Mouse (Mus musculus) spleen, adult 2 months (tissue): ENCODE results near the gene Zfp831. TPM values are rescaled to one million over a fixed set of nuclear protein-coding genes. Genes with fewer than 3 reads are reported as not detected.

Experiments
- DNase-seq, 2 experiments: peaks; one replicate each; pipeline versions ENCODE4 v3.0.0 to v3.0.0-alpha.2; 2012 to 2021; ENCODE audit warnings: low spot score in 2 of 2, low read depth in 1 of 2
- H3K27ac ChIP-seq: fragments of 200-500 bp; 2 replicates; pipeline ENCODE4 v1.5.1; 2012; ENCODE audit warnings: low read length, inconsistent platforms; ENCODE audit not compliant: insufficient read depth
- H3K27me3 ChIP-seq: fragments of 200-500 bp; 2 replicates; pipeline ENCODE4 v1.6.1; 2012; ENCODE audit warnings: mild to moderate bottlenecking, moderate library complexity, low read length, inconsistent platforms; ENCODE audit not compliant: control insufficient read depth, insufficient read depth
- H3K36me3 ChIP-seq: fragments of 200-500 bp; 2 replicates; pipeline ENCODE4 v1.6.1; 2012; ENCODE audit warnings: mild to moderate bottlenecking, low read length, inconsistent platforms; ENCODE audit not compliant: control insufficient read depth, insufficient read depth
- H3K4me1 ChIP-seq: fragments of 200-500 bp; 2 replicates; pipeline ENCODE4 v1.6.1; 2011; ENCODE audit warnings: inconsistent platforms; ENCODE audit not compliant: control insufficient read depth, insufficient read depth, insufficient read length
- H3K4me3 ChIP-seq: fragments of 200-500 bp; 2 replicates; pipeline ENCODE4 v1.5.1; 2011; ENCODE audit warnings: mild to moderate bottlenecking, inconsistent platforms; ENCODE audit not compliant: insufficient read depth, insufficient read length; ENCODE audit errors: extremely low read depth
- CTCF ChIP-seq: fragments of 200-500 bp; IDR thresholded peaks from 2 replicates; pipeline ENCODE4 v1.5.1; 2011; ENCODE audit warnings: mild to moderate bottlenecking, inconsistent platforms; ENCODE audit not compliant: insufficient read depth, insufficient read length, insufficient replicate concordance; ENCODE audit errors: extremely low read depth
- POLR2A ChIP-seq: fragments of 200-500 bp; IDR thresholded peaks from 2 replicates; pipeline ENCODE4 v1.6.1; 2011; ENCODE audit warnings: low read depth, low read length, inconsistent platforms
- WGBS: fragments of 180-500 bp; shearing (Covaris S2); methylation state at CpG from one replicate; pipeline ENCODE4 v1.1.7; 2018; 5-methylcytosine and 5-hydroxymethylcytosine counted together
- polyA plus RNA-seq: library from polyadenylated mRNA; depleted of rRNA; stranded (reverse); fragments of >200 nt; gene quantifications from 2 replicates; pipeline ENCODE4 v1.2.3, GENCODE M21; 2012

Zfp831 gene
- polyA plus RNA-seq, 1 experiment = 6.7 TPM

DNA sequence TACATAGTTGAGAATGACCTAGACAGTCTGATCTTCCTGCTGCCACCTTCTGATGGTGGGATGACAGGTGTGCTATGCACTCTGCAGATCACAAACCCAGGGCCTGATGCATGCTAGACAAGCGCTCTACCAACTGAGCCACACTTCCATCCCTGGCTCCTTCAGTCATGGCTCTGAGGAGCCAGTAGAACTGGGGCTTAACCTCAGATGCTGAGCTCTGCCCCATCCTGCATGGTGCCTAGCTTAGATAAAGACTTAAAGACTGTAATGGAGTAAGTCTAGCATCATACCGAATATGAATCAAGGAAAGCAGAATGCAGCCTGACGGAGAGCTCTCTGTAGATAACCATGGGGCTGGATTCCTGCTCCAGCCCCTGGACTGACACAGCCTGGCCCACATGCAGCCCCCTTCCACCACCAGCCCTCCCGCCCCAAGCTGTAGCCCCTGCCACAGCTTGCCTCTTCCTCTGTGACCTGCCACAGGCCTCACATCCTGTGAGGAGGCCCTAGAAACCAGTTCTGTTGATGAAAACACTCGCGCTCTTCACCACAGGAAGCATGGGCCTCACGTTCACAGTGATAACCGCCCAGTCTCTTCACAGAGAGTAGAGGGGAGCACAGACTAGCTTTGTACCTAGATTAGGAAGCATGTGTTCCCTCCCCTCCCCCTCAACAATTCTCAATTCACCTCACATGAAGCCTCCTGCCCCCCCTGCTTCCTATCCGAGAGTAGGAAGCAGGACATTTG lies 41.2 kb upstream of the Zfp831 start:
- Histone ChIP-seq H3K27ac (peak overlapping the region; percentile 91), H3K36me3 (no peaks in the 10 kb centered on the region), H3K27me3 (no peaks in the 10 kb centered on the region), H3K4me3 (no peak overlapping the region), H3K4me1 (peaks cover 39% of the 10 kb centered on the region; the same call in 1 of the 2 replicates)
- peak; percentile 37; the same call in 1 of the 2 replicates for TF ChIP-seq POLR2A
- TF ChIP-seq CTCF = no peak
- 22% methylated on average over 9 of the region's 9 CpGs for WGBS
- peak; percentile 68 to 89 for DNase-seq

DNA sequence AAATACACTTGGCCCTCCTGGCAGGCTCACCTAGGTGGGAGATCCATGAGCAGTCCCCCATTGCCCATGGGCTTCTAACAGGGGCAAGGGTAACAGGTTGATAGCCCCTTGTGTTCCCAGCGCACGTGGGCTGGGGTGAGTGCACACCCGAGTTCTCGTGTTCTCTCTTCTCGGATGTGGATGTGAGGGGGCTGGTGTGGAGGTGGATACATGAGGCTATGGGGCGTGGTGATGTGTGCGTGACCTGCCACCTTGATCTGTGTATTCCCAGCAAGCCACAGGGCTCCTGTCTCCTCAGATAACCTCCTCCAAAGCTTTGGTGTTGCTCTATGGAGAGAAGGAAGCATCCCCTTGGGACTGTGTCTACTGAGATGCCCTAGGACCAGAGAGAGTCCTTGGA lies 40.0 kb upstream of the Zfp831 start:
- 88% methylated on average over 7 of the region's 7 CpGs for WGBS
- Histone ChIP-seq H3K4me1 (peaks cover 39% of the 10 kb centered on the region; the same call in 1 of the 2 replicates), H3K4me3 (no peak overlapping the region), H3K27ac (peak overlapping the region; percentile 65), H3K27me3 (no peaks in the 10 kb centered on the region), H3K36me3 (peaks cover 3% of the 10 kb centered on the region; the same call in 1 of the 2 replicates)
- DNase-seq = no peak
- TF ChIP-seq CTCF (no peak), POLR2A (no peak)

DNA sequence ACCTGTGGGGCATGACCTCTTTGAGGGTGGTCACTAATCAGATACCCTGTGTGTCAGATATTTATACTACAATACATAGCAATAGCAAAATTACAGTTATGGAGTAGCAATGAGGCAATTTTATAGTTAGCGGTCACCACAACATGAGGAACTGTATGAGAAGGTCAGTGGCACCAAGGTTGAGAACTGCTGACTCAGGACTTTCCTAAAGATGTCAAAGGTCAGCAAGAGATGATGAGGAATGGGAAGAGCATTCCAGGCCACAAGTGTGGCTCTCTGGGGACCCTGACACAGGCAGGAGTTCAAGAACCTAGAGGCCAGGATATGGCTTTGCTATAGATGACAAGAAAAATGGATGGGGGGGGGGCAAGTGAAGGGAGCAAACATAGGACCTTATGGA lies 38.3 kb upstream of the Zfp831 start:
- 98% methylated on average over 1 of the region's 1 CpGs for WGBS
- Histone ChIP-seq H3K4me3 (no peak overlapping the region), H3K27ac (no peak overlapping the region)

DNA sequence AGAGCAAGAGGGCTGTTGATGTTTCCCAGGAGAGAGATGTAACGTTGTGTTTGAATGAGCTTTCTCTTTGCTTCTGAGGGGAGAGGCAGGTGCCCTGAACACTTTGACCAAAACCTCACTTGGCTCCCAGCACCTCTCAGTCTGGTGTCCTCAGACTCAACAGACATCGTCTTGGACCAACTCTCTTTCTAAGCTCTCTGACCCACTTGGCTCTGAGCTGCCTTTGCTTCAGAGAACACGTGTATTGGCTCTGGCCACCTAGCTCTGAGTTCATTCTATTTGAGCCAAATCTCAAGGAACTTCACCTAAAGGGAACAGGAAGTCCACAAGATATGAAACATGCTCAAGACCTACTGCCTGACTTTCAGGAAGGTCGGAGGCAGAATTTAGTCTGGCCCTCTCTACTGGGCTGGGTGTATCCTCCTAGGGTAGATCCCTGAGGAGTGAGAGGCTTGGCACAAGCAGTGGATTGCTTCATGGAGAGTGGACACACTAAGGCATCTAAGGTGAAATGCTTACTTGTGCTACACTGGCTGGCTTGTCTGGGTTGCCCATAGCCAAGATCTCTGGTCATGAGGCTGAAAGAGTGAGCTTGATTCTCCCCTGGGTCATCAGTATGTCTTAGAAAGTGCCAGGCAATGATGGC lies 37.8 kb upstream of the Zfp831 start:
- 82% methylated on average over 4 of the region's 4 CpGs for WGBS
- Histone ChIP-seq H3K4me3 (no peak overlapping the region), H3K36me3 (peaks cover 9% of the 10 kb centered on the region), H3K4me1 (peaks cover 32% of the 10 kb centered on the region; the same call in 1 of the 2 replicates), H3K27me3 (no peaks in the 10 kb centered on the region), H3K27ac (no peak overlapping the region)
- DNase-seq = no peak
- no peak for TF ChIP-seq POLR2A
- TF ChIP-seq CTCF = no peak

More for the DNA sequence above, 38.3 kb upstream of the Zfp831 start:
- no peak for TF ChIP-seq POLR2A
- no peak for TF ChIP-seq CTCF
- Histone ChIP-seq H3K36me3 (peaks cover 7% of the 10 kb centered on the region), H3K27me3 (no peaks in the 10 kb centered on the region), H3K4me1 (peaks cover 32% of the 10 kb centered on the region; the same call in 1 of the 2 replicates)
- no peak for DNase-seq

DNA sequence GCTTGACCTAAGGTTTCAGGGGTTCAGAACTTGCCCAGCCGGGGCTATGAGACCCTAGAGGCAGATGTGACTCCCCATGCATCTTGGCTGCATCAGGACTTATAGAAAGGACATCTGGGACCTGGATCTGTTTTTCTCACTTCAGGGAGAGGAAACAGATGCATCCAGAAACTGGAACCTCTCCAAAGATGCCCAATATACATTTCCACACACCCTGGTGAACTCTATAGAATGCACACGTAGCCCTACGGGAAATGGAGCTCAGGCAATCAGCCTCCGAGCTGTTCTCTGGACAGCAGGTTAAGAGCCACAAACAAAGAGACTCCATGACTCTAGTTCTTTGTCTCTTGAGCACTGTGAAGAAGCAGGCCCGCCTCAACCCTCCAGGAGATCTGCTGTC lies 37.0 kb upstream of the Zfp831 start:
- Histone ChIP-seq H3K36me3 (peaks cover 10% of the 10 kb centered on the region), H3K4me1 (peaks cover 29% of the 10 kb centered on the region; the same call in 1 of the 2 replicates), H3K4me3 (no peak overlapping the region), H3K27ac (no peak overlapping the region), H3K27me3 (no peaks in the 10 kb centered on the region)
- DNase-seq = no peak
- 82% methylated on average over 5 of the region's 5 CpGs for WGBS
- no peak for TF ChIP-seq POLR2A
- no peak for TF ChIP-seq CTCF

DNA sequence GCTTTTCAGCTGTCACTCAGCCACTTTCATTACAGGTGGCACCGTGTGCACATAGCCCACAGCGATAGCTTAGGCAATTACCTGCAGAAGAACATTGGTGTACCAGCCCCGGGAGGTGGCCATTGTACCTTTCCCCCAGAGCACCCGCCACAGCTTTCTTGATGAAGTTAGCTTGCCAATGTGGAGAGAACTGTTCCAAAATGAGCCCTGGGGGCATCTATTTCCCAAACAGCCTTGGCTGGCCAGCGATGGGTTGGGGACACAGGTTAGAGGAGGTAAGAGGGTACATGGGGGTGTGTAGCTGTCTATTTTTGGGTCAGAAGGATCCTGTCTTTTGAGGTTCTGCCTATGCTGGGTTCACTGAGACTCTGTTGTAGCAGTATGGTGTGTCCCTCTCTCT lies 33.4 kb upstream of the Zfp831 start:
- TF ChIP-seq POLR2A = no peak
- H3K4me3 ChIP-seq = no peak overlapping the region
- H3K36me3 ChIP-seq = peaks cover 10% of the 10 kb centered on the region
- peaks cover 15% of the 10 kb centered on the region; the same call in 1 of the 2 replicates for H3K4me1 ChIP-seq
- 92% methylated on average over 5 of the region's 5 CpGs for WGBS
- no peak overlapping the region for H3K27ac ChIP-seq
- DNase-seq = no peak
- no peaks in the 10 kb centered on the region for H3K27me3 ChIP-seq
